Mouse (Mus musculus): ENCODE results near the gene Taok3. TPM values are rescaled to one million over a fixed set of nuclear protein-coding genes. Genes with fewer than 3 reads are reported as not detected.

Gene Taok3
- total RNA-seq, 2 experiments from 2014 or later, result 67.6 to 68.7 TPM

DNA sequence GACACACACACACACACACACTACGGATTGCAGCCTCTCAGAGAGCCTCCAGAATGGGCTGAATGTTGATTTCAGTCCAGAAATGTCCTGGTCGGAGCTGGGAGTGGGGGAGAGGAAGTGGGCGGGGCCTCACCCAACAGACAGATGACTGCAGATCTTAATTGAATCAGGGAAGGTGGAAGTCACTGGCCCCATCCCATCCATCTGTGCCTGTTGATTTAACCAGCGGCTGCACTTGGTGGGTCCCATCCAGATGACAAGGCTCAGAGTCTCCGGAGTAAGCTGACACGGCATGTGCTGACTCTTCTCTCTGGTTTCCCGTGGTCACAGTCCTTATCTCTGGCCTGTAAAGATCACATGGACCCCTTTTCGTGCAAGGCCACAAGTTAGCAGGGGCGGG, 15.9 kb downstream of the Taok3 start:
- DNase-seq (ENCODE audit: extremely low spot score in 1 of 2, low spot score in 2 of 2), result peak in 1 of 2 experiments; percentile 66
- intact Hi-C loops (cut with DNase I), result no loop called here

DNA sequence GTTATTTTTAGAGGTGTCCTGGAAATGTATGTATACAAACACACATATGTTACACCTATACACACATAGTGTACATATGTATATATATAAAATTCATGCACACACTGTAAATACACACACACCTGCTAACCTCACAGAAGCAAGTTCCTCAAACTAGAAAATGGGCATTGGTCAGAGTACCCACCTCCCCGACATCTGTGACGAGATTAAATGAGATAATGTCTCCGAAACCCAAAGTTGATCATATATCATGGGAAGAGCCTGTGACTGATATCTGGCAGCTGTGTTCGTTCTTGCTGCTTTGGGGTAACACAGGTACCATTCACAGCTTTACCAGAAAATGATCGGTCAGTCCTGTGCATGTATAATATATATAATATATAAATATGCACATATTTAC, 16.6 kb downstream of the Taok3 start:
- intact Hi-C loops (cut with DNase I), result no loop called here
- DNase-seq (ENCODE audit: extremely low spot score in 1 of 2, low spot score in 2 of 2), result no peak

DNA sequence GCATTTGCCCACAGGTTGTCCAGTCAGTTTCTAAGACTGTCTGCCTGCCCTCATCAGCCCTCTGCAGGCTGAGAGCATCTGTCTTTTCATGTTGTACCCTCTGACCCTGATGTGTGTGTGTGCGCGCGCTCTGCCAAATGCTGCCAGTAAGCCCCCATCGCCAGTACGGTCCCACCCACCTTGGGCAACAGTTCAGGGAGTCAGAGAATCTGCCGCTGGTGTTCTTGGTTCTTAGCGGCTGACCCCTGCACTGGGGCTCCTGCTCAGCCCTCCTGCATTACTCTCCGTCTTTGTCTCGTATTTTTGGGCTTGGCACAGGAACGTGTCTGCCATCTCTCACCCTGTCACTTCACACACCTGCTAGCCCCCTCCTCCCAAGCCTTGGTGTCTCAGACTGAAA, 17.1 kb downstream of the Taok3 start:
- no peak for DNase-seq (ENCODE audit: extremely low spot score in 1 of 2, low spot score in 2 of 2)

DNA sequence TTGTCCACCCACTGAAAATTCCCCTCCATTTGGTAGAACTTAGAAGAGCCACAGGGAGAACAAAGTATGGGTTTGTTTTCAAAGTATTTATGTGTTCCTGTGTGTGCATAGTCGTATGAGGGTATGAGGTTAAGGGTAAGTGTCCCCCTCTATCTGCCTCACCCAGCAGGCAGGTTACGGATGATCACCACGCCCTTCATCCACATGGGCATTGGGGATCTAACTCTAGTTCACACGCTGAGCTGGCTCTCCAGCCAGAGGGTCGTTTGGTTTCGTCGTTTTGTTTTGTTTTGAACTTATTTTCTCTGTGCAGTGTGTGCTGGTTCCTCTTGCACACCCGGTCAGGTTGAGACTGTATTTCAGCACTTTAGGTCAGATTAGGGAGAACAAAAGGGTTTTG, 17.7 kb downstream of the Taok3 start:
- no peak for DNase-seq (ENCODE audit: extremely low spot score in 1 of 2, low spot score in 2 of 2)
- intact Hi-C loops (cut with DNase I), result no loop called here

More for the DNA sequence above, 17.1 kb downstream of the Taok3 start:
- intact Hi-C loops (cut with DNase I), result no loop called here

DNA sequence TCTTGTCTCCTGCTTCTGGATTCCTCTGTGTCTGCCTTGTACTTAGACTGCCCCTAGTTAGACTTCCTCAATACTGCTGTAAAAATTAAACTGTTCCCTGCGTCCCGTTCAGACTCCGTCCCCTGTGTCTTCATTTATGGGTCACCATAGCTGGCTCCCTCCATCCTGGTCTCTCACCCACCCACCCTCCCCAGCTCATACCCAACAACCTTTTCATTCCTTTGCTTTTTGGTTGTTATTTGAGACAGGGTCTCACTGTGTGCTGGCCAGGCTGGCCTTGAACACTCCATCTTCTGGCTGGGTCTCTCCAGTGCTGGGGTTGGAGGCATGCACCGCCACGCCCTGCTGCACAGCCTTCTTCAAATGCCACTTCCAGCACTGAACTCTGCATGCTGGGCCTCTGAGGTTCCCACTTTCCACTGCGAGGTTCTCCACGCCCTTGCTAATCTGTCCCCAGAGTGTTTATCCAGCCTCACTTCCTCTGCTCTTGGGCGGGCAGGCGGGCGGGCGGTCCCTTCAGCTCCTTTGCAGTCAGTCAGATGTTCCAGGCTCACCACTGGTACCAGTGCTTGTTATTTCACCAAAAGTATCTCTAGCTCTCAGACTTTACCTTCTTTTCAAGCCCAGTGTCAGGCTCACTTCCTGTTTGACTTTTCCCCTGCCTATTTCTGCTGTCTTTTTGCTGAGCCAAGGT, 18.5 kb downstream of the Taok3 start:
- intact Hi-C loops (cut with DNase I), result no loop called here
- DNase-seq (ENCODE audit: extremely low spot score in 1 of 2, low spot score in 2 of 2), result peak in 1 of 2 experiments; percentile 48

DNA sequence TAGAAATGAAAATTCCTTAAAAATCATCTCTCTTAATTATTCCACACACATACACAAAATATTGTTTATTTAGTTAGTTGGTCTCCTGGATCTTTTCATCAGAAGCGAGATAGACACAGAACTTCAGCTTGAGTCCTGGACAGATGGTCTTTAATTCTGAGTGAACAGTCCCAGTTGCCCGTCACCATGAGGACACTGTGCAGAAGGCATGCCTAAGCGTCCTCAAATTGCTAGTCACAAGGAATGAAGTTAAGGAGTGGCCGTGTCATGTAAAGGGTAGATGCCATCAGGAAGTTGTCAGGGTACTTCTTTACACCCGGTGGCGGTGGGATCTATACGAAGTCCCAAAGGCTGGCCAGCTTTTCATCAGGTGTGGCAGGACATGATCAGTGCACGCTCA, 19.9 kb downstream of the Taok3 start:
- no peak for DNase-seq (ENCODE audit: extremely low spot score in 1 of 2, low spot score in 2 of 2)
- intact Hi-C loops (cut with DNase I), result no loop called here

DNA sequence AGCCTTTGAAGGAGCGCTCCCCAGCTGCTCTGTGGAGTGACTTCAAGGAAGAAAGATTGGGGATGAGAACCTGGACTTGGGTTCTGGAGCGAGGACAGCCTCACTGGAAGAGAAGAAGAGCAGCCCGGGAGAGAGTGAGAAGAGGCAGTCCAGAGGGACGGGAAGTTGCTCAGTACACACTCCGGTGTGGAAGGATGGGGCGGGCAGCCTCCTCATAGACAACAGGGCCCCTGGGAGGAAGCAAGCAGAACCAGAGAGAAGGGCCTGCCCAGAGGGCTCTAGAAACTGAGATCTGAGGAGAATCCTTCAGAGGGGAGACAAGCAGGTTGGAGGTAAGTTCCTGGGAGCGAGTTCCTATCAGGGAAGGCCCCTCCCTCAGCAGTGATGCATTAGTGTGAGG, 20.4 kb downstream of the Taok3 start:
- intact Hi-C loops (cut with DNase I), result no loop called here
- no peak for DNase-seq (ENCODE audit: extremely low spot score in 1 of 2, low spot score in 2 of 2)

DNA sequence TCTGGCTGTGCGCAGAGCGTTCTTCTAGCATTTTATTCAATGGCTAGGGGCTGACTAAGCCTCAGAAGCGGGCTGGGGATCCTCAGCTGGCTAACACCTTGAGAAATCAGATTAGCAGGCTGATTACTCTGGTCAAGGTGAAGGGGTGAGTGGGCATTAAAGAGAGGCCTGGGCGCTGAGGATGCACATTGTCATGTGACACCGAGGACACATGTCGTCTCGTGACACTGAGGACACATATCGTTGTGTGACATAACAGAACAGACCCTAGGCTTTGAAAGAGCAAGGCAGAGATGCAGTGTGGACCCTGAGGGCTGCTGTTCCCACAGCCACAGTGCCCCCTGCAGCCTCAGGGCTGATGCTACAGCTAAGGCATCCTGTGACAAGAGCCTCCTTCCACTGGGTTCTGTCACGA, 23.8 kb downstream of the Taok3 start:
- DNase-seq (ENCODE audit: extremely low spot score in 1 of 2, low spot score in 2 of 2), result peak in 1 of 2 experiments; percentile 54
- intact Hi-C loops (cut with DNase I), result no loop called here

DNA sequence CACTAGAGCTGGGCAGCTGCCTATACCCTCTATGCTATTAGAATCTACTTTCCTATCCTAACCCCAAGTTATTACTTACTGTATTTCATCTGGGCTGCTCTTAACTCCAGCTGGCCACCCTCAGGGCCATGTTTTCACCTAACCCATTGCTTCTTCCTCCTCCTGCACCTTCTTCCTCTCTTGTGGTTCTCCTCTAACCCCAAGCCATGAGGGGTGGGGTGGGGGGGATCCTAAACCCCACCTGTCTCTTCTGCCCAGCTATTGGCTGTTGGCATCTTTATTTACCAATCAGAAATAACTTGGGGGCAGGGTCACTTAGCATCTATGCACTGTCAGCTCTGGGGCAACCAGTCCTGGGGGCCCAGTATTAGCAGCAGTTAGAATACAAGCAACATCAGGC, 26.2 kb downstream of the Taok3 start:
- no peak for DNase-seq (ENCODE audit: extremely low spot score in 1 of 2, low spot score in 2 of 2)
- intact Hi-C loops (cut with DNase I), result no loop called here

DNA sequence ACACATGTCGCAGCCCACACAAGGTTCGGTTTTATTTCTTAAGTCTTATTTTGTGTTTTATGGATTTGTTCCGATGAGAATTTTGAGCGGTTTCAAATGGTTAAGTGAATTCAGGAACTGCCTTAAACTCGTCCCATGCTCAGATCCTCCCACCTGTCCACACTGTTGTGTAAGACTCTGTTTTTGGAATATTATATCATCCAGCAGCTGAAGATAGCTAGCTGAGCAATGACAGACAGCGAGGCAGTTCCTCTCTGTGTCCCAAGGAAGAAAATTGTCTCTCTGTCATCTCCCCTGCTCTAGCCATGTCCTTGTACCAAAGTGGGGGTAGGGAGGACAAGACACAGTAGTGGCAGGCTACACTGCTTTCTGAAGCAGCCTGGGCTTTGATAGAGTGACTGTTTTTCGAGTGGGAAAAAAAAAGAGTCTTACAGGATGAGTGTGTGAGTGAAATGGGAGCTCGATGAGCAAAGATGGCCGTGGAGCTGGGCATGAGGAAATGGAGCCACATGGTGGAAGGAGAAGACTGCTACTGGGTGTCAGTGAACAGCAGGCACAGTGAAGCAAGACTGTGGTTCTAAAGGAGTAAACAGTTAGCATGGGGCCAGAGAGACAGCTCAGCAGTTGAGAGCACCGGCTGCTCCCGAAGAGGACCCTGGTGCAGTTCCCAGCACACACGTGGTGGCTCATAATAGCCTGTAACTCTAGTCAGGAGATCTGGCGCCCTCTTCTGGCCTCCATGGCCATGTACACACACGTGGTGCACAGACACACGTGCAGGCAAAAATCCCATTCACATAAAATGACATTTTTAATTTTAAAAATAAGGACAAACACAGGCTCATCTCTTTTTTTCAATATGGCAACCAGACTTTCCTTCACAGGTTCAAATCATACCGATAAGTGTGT, 27.5 kb downstream of the Taok3 start:
- intact Hi-C loops (cut with DNase I), result no loop called here
- no peak for DNase-seq (ENCODE audit: extremely low spot score in 1 of 2, low spot score in 2 of 2)

DNA sequence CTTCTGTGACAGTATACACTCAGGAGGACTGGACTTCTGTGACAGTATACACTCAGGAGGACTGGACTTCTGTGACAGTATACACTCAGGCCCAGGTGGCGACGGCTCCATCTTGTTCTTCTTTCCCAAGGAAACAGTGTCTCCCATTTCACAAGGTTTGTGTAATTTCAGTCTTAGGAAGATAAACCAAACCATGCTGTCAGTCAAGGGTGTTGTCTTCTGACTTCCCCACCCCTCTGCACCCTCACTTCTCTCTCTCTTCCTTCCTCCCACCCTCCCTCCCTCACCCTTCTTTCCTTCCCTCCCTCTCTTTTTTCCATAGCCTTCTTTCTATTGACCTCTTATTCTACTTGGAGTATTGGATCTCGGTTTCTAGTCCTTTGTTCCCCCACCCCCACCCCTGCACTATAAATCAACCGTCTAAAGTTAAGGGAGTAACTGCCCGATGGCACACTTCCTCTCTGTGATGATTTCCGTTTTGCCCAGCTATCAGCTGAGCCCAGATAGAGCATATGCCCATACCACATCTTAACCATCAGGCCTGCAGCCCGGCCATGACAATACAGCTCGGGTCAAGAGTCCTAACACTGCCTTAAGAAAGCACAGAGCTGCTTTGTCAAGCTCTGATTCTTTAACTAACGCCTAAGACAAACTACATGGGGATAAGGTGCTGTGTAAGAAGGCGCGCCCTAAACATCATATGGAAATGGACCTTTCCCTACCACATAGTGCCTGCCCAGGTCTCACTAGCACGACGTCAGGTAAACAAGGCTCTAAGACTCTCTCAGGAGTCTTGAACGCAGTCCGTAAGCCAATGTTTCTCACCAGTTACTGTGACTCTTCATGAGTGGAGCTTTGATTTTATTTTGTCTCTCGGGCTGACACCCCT, 29.4 kb downstream of the Taok3 start:
- DNase-seq (ENCODE audit: extremely low spot score in 1 of 2, low spot score in 2 of 2), result no peak
- intact Hi-C loops (cut with DNase I), result no loop called here

DNA sequence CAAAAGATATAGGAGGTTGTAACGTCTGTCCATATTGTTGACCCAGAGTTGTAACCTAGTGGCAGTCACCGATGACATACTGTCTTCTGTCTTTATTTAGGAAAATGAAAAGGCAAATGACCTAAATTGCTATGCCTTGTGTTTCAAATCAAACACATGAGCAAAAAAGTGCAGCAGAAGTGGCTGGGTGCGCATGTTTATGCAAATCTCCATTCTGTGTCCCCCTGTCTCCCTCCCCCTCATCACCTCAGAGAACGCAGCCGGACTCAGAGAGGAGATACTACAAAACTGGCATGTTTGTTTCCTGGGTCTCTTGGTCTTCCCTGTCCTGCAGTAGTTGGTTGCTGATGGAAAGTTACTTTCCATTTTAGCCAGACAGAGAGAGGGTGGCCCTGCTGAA, 30.1 kb downstream of the Taok3 start:
- intact Hi-C loops (cut with DNase I), result no loop called here
- DNase-seq (ENCODE audit: extremely low spot score in 1 of 2, low spot score in 2 of 2), result no peak

DNA sequence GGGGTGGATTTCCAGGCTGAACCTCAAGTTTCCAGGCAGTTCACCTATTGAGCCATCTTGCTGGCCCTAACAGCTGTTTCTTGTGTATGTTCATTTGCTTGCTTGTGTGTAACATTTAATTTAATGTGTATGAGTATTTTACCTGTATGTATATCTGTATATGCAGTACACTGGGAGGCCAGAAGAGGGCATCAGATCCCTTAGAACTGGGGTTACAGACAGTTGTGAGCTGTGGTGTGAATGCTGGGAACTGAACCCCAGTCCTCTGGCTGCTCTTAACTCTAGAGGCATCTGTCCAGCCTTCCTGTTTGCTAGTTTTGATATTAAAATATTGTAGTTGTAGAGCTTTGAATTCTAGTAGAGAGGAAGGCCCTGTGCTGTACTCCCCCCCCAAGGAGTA, 33.0 kb downstream of the Taok3 start:
- no peak for DNase-seq (ENCODE audit: extremely low spot score in 1 of 2, low spot score in 2 of 2)
- intact Hi-C loops (cut with DNase I), result no loop called here

DNA sequence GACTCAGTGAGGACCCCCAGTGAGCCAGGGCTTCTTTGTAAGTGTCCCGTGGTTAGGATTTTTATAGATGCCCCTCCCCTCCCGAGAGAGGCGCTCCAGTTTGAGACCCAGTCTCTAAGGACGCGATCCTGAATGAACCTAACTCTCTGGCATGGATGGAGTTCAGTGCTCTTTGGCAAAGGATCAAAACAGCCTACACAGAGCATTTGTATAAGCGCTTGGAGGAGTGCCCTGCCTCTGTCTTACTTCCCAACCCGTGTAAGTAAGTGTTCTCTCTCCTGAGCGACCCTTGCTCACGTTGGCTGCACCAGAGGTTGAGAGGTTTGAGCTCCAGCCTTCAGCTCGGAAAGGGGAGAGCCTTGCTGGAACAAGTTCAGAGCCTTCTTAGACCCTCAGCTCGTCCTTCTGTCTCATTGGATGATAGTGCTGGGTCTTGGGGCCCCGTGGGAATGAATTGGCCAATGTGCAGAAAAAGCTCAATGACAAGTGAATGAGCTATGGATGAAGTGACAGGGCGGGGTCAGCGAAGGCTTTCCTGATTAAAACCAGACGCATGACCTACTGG, 33.7 kb downstream of the Taok3 start:
- intact Hi-C loops (cut with DNase I), result no loop called here
- no peak for DNase-seq (ENCODE audit: extremely low spot score in 1 of 2, low spot score in 2 of 2)

DNA sequence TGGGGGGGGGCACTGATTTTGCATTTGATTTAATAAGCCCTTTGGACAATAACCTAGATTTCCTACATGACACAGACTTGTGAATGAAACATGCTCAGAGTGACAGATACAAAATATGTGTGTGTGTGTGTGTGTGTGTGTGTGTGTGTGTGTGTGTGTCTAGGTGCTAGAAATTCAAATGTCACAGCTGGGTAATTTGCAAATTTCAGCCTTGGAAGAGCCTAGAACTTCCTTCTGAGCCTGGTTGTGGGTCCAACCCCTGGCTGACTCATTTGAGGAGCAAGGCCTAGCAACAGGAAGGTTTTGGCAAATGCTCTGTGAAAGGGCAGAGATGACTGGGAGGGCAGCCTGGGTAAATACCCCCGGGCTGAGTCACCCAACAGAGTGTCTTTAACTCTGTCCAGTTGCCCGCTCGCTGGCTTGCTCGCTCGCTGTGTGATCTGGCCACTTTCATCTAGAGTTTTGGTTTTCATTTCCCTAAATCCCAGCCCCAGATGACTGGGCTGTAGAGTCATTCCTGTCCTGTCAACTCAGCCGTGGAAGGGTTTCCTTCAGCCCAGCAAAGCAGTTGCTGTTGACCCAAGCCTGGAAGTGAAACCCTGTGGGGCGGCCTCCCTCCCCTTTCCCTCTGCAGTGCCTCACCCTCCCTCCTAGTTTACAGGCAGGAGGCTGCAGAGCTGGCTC, 38.5 kb downstream of the Taok3 start:
- DNase-seq (ENCODE audit: extremely low spot score in 1 of 2, low spot score in 2 of 2), result peak in 1 of 2 experiments; percentile 43
- intact Hi-C loops (cut with DNase I), result no loop called here

DNA sequence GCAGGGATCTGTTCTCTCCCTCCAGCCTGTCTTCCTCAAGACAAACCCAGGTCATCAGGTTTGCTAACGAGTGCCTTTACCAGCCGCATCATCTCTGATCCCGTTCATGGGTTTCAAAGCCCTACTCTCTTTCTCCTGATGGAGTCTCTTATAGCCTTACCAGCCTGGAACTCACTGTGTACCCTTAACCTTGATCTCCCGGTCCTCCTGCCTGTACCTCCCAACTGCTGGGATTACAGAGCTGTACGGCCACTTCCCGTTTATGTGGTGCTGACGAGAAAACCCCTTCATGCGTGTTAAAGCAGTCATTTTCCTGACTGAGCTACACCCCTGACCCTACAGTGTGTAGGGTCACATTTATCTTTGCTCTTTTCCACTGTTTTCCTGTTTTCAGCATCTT, 39.4 kb downstream of the Taok3 start:
- no peak for DNase-seq (ENCODE audit: extremely low spot score in 1 of 2, low spot score in 2 of 2)
- intact Hi-C loops (cut with DNase I), result no loop called here

DNA sequence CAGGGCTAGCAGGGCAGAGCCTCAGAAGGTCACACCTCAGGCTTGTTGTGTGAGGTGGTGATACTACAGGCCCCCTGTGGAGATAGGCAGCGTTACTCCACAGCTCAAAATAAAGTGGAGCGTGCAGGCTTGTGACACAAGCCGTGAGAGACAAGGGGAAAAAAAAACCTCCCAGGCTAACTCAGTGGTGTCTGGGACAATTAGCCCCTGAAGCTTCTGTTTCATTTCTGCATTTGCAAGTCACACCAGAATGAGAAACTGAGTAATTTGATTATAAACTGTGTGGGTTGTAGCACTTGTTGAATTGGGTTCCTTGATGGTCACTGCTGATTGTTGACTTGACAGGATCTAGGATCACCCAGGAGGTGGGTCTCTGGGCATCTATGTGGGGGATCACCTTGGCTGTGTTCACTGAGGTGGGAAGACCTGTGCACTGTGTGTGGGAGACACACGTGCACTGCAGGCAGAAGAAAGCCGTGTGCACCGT, 39.9 kb downstream of the Taok3 start:
- no peak for DNase-seq (ENCODE audit: extremely low spot score in 1 of 2, low spot score in 2 of 2)
- intact Hi-C loops (cut with DNase I), result no loop called here

DNA sequence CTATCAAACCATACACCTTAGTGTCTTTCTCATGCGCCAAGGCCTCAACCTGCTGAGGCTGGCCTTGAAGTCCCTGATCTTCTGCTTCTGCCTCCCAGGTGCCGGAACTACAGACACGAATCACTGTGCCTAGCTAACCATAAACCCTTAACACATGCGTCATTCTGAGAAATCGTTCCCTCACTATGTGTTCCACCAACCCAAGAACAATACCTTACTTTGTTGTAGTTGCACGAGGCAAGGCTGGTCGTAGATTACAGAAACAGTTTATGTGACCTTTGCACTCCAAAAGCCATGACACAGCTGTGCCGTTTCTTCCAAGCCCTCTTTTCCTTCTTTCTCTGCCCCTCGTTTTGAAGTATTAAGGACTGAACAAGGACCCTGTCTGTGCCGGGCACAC, 40.6 kb downstream of the Taok3 start:
- DNase-seq (ENCODE audit: extremely low spot score in 1 of 2, low spot score in 2 of 2), result no peak

More for the DNA sequence above, 40.6 kb downstream of the Taok3 start:
- intact Hi-C loops (cut with DNase I), result no loop called here

All from left cerebral cortex, postnatal 10 days (tissue).